8 mouse cellular contexts compared by ENCODE assay signal in the genomic region with DNA sequence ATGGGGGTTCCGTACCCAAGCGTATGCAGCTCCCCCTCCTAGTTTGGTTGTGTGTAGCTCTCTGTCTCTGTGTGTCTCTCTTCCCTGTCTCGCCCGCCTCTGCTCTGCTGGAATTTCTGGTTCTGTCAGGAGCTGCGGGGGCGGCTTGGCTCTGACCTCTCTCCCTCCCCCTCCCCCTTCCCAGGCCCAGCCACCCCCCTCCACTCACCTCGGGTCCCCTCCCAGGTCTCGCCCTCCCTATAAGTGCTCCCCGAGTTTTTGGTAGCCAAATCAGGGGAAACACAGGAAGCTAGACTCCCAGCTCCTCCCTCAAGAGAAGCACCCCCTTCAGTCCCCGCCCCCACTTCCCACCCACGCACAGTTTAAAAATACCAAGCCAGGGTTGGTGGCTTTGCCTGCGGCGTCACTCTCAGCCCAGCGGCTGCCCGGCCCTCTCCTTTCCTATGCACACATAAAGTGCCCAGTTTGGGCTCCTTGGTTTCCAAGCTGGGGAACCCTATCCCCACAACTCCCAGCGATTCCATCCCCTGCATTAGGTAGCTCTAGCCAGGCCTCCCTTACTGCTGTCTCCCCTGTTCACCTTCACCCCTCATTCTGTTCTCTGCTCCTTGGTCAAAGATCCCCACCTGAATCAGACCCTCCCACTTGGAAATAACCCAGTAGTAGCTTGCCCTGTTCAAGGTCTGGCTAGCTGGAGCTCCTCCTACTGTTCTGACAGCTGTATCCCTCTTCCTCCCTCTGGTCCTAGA. TPM values are rescaled to one million over a fixed set of nuclear protein-coding genes. Genes with fewer than 3 reads are reported as not detected.
A peak's percentile ranks its signal among the peaks of the same experiment; 100 is the strongest.
DNase-seq lines count a peak whose midpoint lies in the region; ATAC-seq and TF ChIP-seq lines count a peak whose summit lies in the region.

No protein-coding gene starts in this region.

- H3K27me3 ChIP-seq in testis, adult 2 months (ENCODE audit: control insufficient read depth, insufficient read depth, low read length), result no peaks in the 10 kb centered on the region
- peaks cover 47% of the 10 kb centered on the region for H3K27me3 ChIP-seq in liver, embryonic 11.5 days (replicated peaks; ENCODE audit: control insufficient read depth, insufficient read depth, low read length)

- H3K4me2 ChIP-seq in liver, embryonic 11.5 days, result peak overlapping the region; percentile 68

- WGBS in liver, embryonic 11.5 days, result 6% methylated on average over 16 of the region's 16 CpGs

- TF ChIP-seq POLR2A in testis, adult 2 months (IDR thresholded peaks at IDR 0.05; ENCODE audit: control insufficient read depth, low read depth, low read length), result no peak

- peak; percentile 15 for ATAC-seq in liver, embryonic 11.5 days (replicated peaks; ENCODE audit: low FRiP score)
- ATAC-seq in monocyte, adult 5-6 weeks (replicated peaks; ENCODE audit: insufficient number of reproducible peaks, low FRiP score, low TSS enrichment, poor library complexity, severe bottlenecking), result 0 out of 2 replicates have a peak, but pooled peaks have one; percentile 4

- no peaks in the 10 kb centered on the region for H3K9me3 ChIP-seq in liver, embryonic 11.5 days (ENCODE audit: control insufficient read depth, low read length)

- no peak for TF ChIP-seq CTCF in testis, adult 2 months (IDR thresholded peaks at IDR 0.05; ENCODE audit: control insufficient read depth, insufficient read depth, insufficient replicate concordance, low read depth, low read length)

- H3K36me3 ChIP-seq in testis, adult 2 months (ENCODE audit: control insufficient read depth, insufficient read depth, low read length), result no peaks in the 10 kb centered on the region
- no peaks in the 10 kb centered on the region for H3K36me3 ChIP-seq in liver, embryonic 11.5 days (ENCODE audit: control insufficient read depth, insufficient read depth, low read length)

- peak overlapping the region; percentile 32; the same call in 1 of the 2 replicates for H3K27ac ChIP-seq in testis, adult 2 months (ENCODE audit: control insufficient read depth, insufficient read depth, low read depth, low read length)
- peak overlapping the region; percentile 25; the same call in 1 of the 2 replicates for H3K27ac ChIP-seq in liver, embryonic 11.5 days (ENCODE audit: low read depth, low read length)

- peaks cover 23% of the 10 kb centered on the region for H3K4me1 ChIP-seq in testis, adult 2 months (ENCODE audit: control insufficient read depth, insufficient read depth, low read length)
- peaks cover 39% of the 10 kb centered on the region for H3K4me1 ChIP-seq in liver, embryonic 11.5 days (replicated peaks; ENCODE audit: control insufficient read depth, insufficient read depth, low read length)

- peak overlapping the region; percentile 48 for H3K9ac ChIP-seq in liver, embryonic 11.5 days (ENCODE audit: low read depth, low read length)

- no peak overlapping the region for H3K4me3 ChIP-seq in testis, adult 2 months (ENCODE audit: control insufficient read depth, low read depth, low read length)
- peak overlapping the region; percentile 37 for H3K4me3 ChIP-seq in liver, embryonic 11.5 days (ENCODE audit: low read depth, low read length)

- DNase-seq in testis, postnatal 14 days (ENCODE audit: low spot score), result no peak
- peak; percentile 72 to 76 for DNase-seq in cerebellum, adult 18-20 months
- DNase-seq in frontal cortex, postnatal 36 days (ENCODE audit: low spot score in 2 of 2), result peak; percentile 54 to 66
- peak; percentile 94 for DNase-seq in induced T-regulatory cell, adult 2 months (ENCODE audit: low read depth)
- DNase-seq in liver, embryonic 11.5 days (ENCODE audit: low spot score), result no peak
- peak; percentile 76 for DNase-seq in telencephalon, adult 2 months (ENCODE audit: low read depth, low spot score)

RNA-seq across cellular contexts. Expression of gene Nemp1, which starts 4.6 kb away (rescaled TPM):
- 46.8 and 58.1 TPM in 2 replicates for polyA plus RNA-seq in testis, adult 2 months (2012; rRNA removed)
- polyA plus RNA-seq in liver, embryonic 11.5 days (2014; fragmentation: Nextera tagmentation; extraction: Ambion mirVana), result 10.5 and 11.2 TPM in 2 replicates
- 16.1 to 28.4 TPM (median 17.2 TPM) in 3 replicates for total RNA-seq in monocyte, adult 5-6 weeks (2017)

RNA-seq across cellular contexts. Expression of gene Nab2, which starts 6.3 kb away (rescaled TPM):
- polyA plus RNA-seq in testis, adult 2 months (2012; rRNA removed), result 24.6 and 26.2 TPM in 2 replicates
- 5.7 and 5.8 TPM in 2 replicates for polyA plus RNA-seq in liver, embryonic 11.5 days (2014; fragmentation: Nextera tagmentation; extraction: Ambion mirVana)
- total RNA-seq in monocyte, adult 5-6 weeks (2017), result 12.6 to 35.9 TPM (median 17.8 TPM) in 3 replicates

RNA-seq across cellular contexts. Expression of gene Stat6, which starts 19.3 kb away (rescaled TPM):
- 3.9 and 5.9 TPM in 2 replicates for polyA plus RNA-seq in testis, adult 2 months (2012; rRNA removed)
- polyA plus RNA-seq in liver, embryonic 11.5 days (2014; fragmentation: Nextera tagmentation; extraction: Ambion mirVana), result 28.7 TPM in 2 replicates
- total RNA-seq in monocyte, adult 5-6 weeks (2017), result 171 to 211 TPM (median 204 TPM) in 3 replicates

RNA-seq across cellular contexts. Expression of gene Lrp1, which starts 41.1 kb away (rescaled TPM):
- 20.8 and 25.9 TPM in 2 replicates for polyA plus RNA-seq in testis, adult 2 months (2012; rRNA removed)
- 35.7 and 36.8 TPM in 2 replicates for polyA plus RNA-seq in liver, embryonic 11.5 days (2014; fragmentation: Nextera tagmentation; extraction: Ambion mirVana)
- 147 to 219 TPM (median 171 TPM) in 3 replicates for total RNA-seq in monocyte, adult 5-6 weeks (2017)

RNA-seq across cellular contexts. Expression of gene Myo1a, which starts 42.9 kb away (rescaled TPM):
- 18.5 and 19.1 TPM in 2 replicates for polyA plus RNA-seq in testis, adult 2 months (2012; rRNA removed)
- 0.14 TPM in 1 of 2 replicates, not detected in the other for polyA plus RNA-seq in liver, embryonic 11.5 days (2014; fragmentation: Nextera tagmentation; extraction: Ambion mirVana)
- total RNA-seq in monocyte, adult 5-6 weeks (2017), result 1.6 TPM in 1 of 3 replicates, not detected in the others

Comparison
In these comparisons a context has a peak if more than half of its experiments do, and no peak if none do; other contexts are left out.
1. DNase-seq: peak in cerebellum, adult 18-20 months (2 of 2), frontal cortex, postnatal 36 days (2 of 2), induced T-regulatory cell, adult 2 months (single experiment) and telencephalon, adult 2 months (single experiment); none in testis, postnatal 14 days (single experiment) and liver, embryonic 11.5 days (single experiment).